Mouse (Mus musculus) spleen, adult 18-20 months (tissue): ENCODE results near the gene D10Jhu81e.

Experiments used
- DNase-seq, 2 experiments: peaks; one replicate each; pipeline ENCODE4 v3.0.0; 2022; ENCODE audit warnings: mixed read lengths in 2 of 2

The D10Jhu81e gene

GRCm38 (mm10) chr10:78162646-78163045, 6.9 kb downstream of the D10Jhu81e start:
- DNase-seq = no peak

- no peak for DNase-seq
Measured at GRCm38 (mm10) chr10:78161096-78161495, 8.5 kb downstream of the D10Jhu81e start.

DNA sequence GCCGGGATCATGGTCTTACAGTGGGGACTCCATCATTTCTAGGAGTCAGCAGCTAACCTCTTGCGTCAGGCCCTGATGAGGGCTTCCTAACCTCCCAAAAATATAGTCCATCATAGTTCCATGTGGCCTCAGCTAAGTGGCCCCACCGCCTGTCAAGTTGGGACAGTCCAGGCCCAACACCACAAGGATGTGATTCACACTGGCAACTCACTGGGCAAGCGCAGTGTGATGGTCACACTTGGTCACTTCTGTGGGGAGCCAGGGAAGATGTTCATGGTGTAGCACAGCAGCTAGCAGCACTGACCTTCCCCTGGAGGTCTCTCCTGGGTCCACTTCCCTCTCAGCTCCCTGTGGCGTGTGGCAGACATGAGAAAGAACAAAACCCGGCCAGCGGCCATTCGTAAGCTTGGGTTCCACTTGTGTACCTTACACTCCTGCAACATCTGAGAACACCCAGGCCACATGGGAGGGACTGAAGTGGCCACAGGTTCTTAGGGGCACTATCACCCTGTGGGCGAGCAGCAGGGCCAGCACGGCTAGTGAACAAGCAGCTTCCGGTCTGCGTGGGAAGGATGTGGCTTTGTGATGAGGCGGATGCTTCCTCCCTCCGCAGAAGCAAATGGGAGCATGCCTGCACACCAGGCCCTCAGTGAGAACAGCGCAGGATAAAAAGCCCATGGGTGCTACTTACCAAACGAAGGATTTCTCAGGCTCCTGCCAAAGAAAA, 9.1 kb downstream of the D10Jhu81e start:
- DNase-seq = peak; percentile 62 to 66

GRCm38 (mm10) chr10:78159906-78160305, 9.7 kb downstream of the D10Jhu81e start:
- peak; percentile 69 to 83 for DNase-seq

DNA sequence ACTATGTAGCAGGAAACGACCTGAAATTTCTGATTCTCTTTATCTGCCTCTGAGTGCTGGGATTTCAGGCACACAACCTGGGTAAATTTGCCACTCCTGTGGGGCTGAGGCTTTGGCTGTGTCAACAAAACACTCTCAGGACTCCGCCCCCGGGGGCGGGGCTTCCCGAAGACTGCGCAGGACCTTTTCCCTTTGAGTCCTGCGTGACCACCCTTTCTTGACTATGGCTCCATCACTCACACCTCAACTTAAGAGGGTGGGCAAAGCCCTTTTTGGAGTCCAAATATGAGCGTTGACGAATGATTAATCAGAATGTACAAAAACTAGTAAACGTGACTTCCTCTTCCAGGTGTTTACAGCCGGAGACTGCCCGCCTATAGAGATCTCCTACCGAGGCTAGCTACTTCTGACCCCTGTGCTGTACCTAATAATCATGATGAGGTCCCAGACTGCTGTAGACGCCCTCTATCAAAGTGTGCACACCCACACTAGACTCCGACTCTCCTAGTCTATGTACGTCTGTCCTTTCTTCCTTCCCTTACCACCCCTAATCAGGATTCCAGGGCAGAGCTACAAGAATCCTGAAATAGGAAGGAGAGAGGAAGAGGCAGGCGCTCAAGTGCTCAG, 10.2 kb downstream of the D10Jhu81e start:
- peak; percentile 72 to 84 for DNase-seq

DNA sequence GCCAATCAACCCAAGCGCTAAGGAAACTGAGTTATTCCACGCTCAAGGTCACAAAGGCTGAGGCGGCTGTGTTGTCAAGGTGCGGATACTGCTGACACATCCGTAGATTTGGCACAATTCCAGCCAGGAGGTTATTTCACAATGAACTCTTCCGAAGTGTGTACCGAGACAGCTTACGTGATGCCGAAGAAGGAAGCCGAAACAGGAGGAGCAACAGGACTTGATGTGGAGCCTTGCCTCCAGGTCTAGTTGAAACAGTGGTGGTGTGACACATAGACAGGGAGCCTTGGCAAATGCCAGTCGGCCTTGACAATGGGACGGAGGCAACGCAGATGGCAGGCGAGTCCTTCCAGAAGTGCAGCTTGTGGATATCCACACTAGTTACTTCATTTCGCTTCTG, 11.5 kb downstream of the D10Jhu81e start:
- DNase-seq = no peak

- no peak for DNase-seq
Measured at GRCm38 (mm10) chr10:78156926-78157325, 12.7 kb downstream of the D10Jhu81e start.

- DNase-seq = peak in 1 of 2 experiments; percentile 39
Measured at GRCm38 (mm10) chr10:78148834-78149766, 20.5 kb downstream of the D10Jhu81e start.

DNA sequence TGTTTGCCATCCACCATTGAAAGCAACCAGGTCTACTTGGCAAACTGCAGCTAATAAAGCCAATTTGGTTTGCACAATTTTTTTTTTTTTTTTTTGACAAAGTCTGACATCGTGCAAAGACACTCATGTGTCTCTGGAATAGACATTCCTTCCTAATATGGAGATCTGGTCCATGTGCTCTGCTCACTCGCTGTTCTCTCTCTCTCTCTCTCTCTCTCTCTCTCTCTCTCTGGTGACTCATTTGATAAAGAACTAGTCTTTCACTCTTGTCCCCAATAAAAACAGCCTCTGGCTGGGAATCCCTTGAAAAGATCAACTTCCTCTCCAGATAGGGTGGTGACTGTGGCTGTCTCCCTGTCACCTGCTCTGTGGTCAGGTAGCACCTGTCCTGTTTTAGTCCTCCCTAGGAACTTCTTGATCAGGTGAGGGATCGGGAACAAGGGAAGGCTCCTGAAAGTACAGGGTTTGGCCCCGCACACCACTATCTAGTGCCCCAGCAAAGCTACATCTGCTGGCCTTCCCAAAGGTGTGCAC, 21.6 kb downstream of the D10Jhu81e start:
- DNase-seq = no peak

DNA sequence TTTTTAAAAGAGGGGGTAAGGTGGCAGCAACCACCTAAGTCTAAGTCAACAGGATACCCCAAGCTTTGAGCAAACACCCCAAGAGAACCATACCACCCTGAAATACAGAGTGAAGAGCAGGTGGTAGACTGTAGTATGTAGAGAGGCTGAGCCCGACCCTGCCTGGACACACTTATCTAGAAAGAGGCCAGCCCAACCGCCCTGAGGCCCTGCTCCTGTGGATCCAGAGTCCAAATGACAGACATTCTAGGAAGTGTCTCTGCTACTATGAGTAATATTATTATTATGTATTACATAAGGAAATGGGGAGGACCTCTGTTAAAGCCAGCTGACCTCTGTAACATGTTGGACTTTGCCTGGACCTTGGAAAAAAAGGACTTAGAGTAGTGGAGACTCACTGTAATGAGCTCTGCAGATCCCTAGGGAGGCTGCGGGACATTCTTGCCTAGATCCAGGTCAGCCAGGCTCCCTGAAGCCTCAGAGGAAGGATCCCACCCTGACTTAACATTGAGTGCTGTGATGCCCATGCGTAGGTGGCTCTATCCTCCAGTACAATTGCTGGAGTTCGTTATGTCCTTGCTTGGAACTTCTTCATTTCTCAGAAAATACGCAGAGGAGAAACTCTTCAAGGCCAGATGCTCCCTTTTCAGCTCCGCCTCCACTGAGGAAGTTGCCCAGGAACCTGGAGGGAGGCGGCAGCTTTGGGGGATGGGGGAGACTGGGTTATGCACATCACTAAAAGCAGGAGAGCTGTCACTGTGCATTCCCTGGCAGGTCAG, 25.7 kb downstream of the D10Jhu81e start:
- DNase-seq = no peak

DNA sequence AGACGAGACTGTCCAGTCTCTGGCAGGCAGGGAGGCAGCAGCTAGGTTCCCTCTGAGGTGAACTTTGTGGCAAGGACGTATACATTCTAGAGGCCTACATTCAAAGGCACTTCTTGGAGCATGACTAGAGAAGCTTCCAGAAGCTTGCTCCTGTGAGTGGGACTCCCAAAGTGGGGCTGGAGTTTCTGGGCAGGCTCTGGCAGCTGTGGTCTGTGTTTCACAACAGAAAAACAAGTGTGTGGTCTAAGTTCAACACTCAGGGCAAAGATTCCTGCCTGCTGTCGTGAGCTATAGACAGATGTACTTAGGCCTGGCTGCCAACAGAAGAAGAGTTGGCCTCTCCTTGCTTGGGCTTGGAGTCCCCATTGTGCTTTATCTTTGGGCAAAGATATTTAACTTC, 28.7 kb downstream of the D10Jhu81e start:
- no peak for DNase-seq

DNA sequence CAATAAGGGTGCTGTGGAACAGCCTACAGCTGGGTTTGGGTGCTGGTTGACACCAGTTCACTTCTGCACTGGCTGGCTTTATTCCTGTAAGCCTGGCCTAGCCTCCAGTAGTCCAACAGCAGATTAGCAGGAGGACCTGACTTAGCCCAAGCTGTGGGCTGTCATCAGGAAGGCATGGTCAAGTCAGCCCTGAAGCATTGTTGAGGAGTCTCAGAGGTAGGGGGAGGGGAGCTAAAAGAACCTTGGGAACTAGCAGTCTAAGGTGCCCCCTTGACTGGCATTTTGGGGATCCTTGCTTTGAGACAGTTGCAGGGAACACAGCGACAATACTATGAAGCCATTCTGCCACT, 29.4 kb downstream of the D10Jhu81e start:
- no peak for DNase-seq

GRCm38 (mm10) chr10:78139572-78140250, 29.9 kb downstream of the D10Jhu81e start:
- DNase-seq = no peak

GRCm38 (mm10) chr10:78138812-78139523, 30.6 kb downstream of the D10Jhu81e start:
- no peak for DNase-seq

DNA sequence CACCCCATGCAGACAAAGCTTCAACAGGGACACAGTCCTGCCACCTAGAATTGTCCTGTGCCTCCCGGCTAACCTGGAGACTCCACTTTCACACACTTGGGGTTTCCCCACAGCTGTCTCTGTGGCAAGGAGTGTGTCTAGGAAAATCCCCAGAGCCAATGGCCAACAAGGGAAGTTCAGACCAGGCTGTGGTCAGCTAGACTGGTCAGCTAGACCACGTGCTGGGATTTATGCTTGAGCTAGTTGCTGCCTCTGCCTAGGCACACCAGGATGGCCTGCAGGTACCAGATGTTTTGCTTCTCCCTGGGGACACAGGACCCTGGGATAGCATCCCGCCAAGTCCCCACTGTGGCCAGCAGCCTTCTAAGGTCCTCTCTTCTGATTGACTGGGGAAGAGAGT, 32.4 kb downstream of the D10Jhu81e start:
- no peak for DNase-seq

DNA sequence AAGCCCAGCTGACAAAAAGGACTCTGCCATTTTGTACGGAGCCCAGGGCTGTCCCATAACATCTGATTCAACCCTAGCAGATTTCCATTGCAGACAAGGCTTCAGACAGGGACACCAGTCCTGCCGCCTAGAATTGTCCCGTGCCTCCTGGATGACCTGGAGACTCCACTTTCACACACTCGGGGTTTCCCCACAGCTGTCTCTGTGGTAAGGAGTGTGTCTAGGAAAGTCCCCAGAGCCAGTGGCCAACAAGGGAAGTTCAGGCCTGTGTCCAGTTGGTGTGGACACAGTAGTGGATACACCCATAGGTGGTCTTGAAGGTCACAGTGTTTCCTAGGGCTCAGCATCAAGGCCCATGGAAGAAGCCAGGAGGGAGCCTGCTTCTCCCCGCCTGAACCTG, 33.6 kb downstream of the D10Jhu81e start:
- no peak for DNase-seq

DNA sequence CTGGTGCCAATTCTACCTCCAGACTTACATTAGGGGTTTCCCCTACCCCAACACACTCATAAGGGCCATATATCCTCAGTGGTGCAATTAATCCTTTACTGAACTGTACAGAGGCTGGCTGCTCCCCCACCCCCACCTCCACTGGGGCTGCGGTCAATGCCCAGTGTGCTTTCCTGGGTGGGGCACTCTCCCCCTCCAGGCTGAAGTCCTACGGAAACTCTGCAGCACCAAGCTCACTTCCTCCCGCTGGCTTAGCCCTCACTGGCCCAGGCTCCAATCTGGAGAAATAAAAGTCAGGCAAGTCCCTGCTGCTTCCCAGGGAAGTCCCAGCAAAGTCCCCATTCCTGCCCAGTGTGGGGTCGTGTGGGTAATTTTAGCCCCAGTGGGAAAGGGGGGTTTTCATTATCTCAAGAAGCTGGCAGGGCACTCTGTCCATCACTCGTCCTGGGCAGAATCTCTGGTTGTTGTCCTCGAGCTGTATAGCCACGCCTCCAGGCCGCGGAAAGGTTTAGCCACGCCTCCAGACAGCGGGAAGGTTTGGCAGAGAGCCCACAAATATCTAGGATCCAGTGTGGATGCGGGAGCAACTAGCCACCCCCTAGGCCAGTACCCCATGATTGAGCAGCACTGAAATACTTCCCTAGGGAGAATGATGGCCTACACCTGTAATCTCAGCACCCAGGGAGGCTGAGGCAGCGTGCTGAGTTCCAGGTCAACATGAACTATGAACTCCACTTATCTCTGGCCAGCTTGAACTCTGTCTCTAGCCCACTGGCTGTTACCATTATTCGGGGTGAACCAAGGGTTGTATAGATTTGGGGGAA, 34.4 kb downstream of the D10Jhu81e start:
- DNase-seq = peak; percentile 40 to 48

DNA sequence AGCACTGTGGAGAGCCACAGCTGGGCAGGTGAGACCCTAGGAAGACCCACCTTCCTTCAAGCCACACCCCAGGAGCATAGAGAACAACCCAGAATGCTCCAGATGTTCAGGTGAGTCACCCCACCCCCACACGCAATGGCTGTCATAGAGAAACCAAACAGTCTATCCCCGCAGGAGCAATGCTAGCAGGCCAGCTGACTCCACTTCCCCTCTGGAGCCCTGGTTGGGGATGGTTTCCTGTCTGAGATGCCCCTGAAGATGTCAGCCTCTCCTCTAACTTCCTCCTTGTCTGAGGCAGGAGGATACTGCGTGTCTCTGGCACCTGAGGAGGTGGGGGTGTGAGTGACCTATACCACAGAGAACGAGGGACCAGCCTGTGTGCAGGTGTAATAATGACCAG, 35.2 kb downstream of the D10Jhu81e start:
- DNase-seq = peak in 1 of 2 experiments; percentile 37

DNA sequence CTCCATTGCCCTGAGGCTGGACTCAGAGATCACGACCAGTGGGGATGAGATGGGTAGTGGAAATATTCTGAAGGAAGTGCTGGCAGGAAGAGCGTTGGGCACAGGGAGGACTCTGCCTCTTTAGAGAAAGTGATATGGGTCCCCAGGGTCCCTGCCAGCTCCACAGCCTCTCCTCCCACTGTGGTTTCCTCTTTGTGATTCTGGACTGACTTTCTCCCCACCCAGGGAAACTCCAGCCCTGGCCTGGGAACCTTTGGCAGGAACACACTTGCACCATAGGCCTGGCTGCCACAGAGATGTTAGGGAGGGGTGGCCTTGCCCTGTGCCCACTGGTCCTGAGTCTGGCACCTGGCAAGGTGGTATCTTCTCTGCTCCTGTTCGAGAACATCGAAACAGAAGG, 39.6 kb downstream of the D10Jhu81e start:
- DNase-seq = no peak

DNA sequence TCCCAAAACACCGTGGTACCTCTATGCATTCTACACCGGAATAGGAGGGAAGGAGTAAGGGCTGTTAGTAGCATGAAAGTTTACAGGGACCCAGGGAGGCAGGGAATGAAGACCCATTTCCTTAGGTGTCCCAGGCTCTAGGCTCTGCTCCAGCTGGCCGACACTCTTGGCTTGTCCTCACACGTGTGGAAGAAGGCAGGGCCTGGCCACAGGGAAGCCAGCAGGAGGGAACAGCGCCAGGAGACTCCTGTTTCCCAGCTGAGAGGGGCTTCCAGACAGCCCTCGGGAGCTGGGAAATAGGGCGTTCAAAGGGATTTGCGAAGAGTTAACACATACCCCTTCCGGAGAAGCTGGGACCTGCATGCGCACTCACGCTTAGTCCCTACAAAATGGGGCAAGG, 40.2 kb downstream of the D10Jhu81e start:
- no peak for DNase-seq
